Mouse (Mus musculus) midbrain, embryonic 10.5 days (tissue): ENCODE measurements around the gene Spsb3. TPM values are rescaled to one million over a fixed set of nuclear protein-coding genes. Genes with fewer than 3 reads are reported as not detected.

ENCODE experiments used
- DNase-seq: peaks from one replicate; pipeline ENCODE4 v3.0.0-alpha.2; 2017; ENCODE audit warnings: low spot score
- H3K27ac ChIP-seq: fragments of 300-500 bp; sonication (generic); replicated peaks from 2 replicates; pipeline ENCODE4 v1.5.1; 2016; ENCODE audit warnings: mild to moderate bottlenecking
- H3K27me3 ChIP-seq: fragments of 300-500 bp; sonication (generic); 2 replicates; pipeline ENCODE4 v1.6.1; 2016; ENCODE audit warnings: low read depth, mild to moderate bottlenecking; ENCODE audit not compliant: poor library complexity, severe bottlenecking
- H3K36me3 ChIP-seq: fragments of 300-500 bp; sonication (generic); 2 replicates; pipeline ENCODE4 v1.6.1; 2016; ENCODE audit warnings: mild to moderate bottlenecking, moderate library complexity
- H3K4me1 ChIP-seq: fragments of 300-500 bp; sonication (generic); 2 replicates; pipeline ENCODE4 v1.6.1; 2016
- H3K4me3 ChIP-seq: fragments of 300-500 bp; sonication (generic); 2 replicates; pipeline ENCODE4 v1.5.1; 2016; ENCODE audit warnings: mild to moderate bottlenecking, moderate library complexity
- H3K9me3 ChIP-seq: fragments of 300-500 bp; sonication (generic); replicated peaks from 2 replicates; pipeline ENCODE4 v1.6.1; 2016; ENCODE audit warnings: mild to moderate bottlenecking
- WGBS: fragments of 180-500 bp; shearing (Covaris S2); methylation state at CpG from one replicate; pipeline ENCODE4 v1.1.7; 2016; 5-methylcytosine and 5-hydroxymethylcytosine counted together
- polyA plus RNA-seq: library from polyadenylated mRNA; unstranded; fragments of >200 nt; fragmentation: Nextera tagmentation; extraction: Ambion mirVana; gene quantifications from 2 replicates; pipeline ENCODE4 v1.2.1, GENCODE M21; 2016

Spsb3 gene
- polyA plus RNA-seq, 1 experiment from 2014 or later: 46.6 TPM

DNA sequence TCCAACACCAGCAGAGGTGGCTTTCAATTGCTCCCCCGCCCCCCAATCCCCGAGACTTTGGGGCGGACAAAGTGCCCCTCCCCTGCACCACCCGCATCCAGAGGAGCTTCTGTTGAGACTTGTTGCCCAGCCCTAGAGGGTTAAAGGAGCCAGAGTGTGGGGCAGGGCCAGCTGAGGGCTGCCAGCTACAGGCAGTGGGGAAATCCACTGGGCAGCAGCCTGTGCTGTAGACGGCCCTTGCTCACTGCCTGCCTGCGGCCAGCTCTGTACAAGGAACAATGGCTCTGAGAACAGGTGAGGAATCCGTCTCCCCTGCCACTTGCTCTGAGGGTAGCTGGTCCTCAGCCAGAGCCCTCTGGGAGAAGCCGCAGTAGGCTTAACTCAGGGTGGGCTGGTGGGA is 7.9 kb upstream of the Spsb3 start:
- H3K4me3 ChIP-seq: no peak overlapping the region
- DNase-seq: no peak
- peaks cover 12% of the 10 kb centered on the region for H3K4me1 ChIP-seq
- no peaks in the 10 kb centered on the region for H3K9me3 ChIP-seq
- H3K27ac ChIP-seq: peak overlapping the region; percentile 52; the same call in 1 of the 2 replicates
- peaks cover 16% of the 10 kb centered on the region for H3K36me3 ChIP-seq
- H3K27me3 ChIP-seq: no peaks in the 10 kb centered on the region
- WGBS: 76% methylated on average over 8 of the region's 8 CpGs

DNA sequence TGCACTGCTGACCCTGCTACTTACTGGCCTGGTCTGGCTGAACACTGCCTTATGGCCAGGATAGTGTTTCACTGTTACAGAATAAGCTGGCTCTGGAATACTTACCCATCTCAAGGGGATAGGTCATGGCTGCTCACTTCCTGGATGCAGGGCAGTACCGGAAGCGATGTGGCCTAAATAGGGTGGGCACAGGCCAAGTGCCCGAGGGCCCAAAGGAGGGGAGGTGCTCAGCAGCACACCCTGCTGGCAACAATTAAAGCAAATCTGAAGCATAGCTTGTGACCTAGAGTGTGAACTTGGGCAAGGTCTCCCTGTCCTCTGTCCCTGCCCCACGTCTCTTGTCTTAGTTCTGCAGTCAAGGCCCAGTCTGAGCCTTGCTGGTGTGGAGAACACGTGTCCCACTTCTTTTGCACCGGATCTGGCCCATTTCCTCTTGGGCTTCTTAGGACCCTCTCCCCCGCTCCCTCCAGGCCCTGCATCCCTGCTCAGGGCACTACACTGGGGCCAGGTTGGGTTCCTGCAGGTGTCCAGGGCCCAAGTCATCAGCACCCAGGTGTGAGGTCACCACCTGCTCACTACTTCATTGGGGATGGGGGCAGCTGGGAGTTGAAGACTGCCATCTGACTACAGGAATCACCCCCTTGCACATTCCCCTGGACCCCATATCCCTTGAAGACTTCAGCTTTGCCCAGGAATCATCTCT is 4.6 kb upstream of the Spsb3 start:
- peak; percentile 47 for DNase-seq
- Histone ChIP-seq H3K4me3 (no peak overlapping the region), H3K4me1 (peaks cover 22% of the 10 kb centered on the region), H3K9me3 (no peaks in the 10 kb centered on the region), H3K36me3 (peaks cover 28% of the 10 kb centered on the region), H3K27me3 (no peaks in the 10 kb centered on the region), H3K27ac (0 out of 2 replicates have a peak overlapping the region, but pooled peaks have one; percentile 33)
- 54% methylated on average over 7 of the region's 7 CpGs for WGBS

DNA sequence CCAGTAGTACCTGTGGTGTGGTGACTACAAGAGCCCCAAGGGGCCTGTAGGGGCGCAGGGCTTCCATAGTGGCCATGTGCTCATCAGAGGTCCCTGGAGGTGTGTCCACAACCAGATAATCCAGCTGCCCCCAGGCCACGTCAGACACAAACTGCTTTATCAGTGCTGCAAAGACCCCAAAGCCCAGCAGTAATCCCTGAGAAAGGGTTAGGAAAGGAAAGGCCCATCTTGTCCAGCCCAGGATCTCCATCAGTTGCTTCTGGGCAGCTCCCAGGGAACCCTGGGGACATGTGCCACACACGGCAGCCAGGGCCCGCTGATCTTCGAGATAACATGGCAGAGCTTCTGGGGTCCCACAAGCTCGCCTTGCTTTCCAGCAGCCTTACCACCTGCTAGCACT is 2.1 kb upstream of the Spsb3 start:
- H3K4me3 ChIP-seq: peak overlapping the region; percentile 72; the same call in 1 of the 2 replicates
- no peaks in the 10 kb centered on the region for H3K27me3 ChIP-seq
- H3K9me3 ChIP-seq: no peaks in the 10 kb centered on the region
- 86% methylated on average over 6 of the region's 6 CpGs for WGBS
- DNase-seq: no peak
- H3K27ac ChIP-seq: no peak overlapping the region
- peaks cover 37% of the 10 kb centered on the region for H3K36me3 ChIP-seq
- peaks cover 29% of the 10 kb centered on the region for H3K4me1 ChIP-seq

DNA sequence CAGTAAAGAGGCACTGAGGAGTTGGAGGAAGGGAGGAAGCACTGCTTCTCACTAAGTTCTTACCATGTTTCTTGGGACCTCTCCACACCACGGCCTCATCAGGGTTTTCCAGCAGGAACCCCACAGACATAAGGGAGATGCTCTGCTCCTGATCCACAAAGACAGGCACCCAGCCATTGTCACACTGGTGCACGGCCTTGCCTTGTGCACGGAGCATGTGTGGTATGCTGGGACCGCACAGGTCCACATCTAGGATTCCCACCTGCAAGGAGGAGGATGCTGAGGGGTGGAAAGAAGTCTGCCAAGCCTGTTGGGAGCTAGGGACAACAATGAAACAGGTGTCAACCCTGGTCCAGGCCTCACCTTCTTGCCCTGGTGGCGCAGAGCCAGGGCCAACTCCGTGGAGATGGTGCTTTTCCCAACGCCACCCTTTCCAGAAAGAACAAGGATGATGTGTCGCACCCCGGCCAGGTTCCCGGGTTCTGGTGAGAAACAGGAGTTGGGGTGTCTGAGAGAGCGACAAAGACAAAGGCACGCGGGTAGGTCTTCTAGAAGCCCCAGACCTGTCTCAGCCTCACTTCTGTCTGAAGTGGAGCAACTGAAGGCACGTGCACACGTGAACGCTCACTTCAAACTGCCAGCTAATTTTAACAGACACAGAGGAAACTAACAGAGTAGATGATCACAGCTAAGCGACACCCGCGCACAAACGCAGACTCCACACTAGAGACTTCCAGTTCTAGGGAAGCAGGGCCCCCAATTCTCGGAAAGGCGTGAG is 898 bp upstream of the Spsb3 start:
- H3K9me3 ChIP-seq: no peaks in the 10 kb centered on the region
- peaks cover 32% of the 10 kb centered on the region for H3K4me1 ChIP-seq
- H3K27me3 ChIP-seq: no peaks in the 10 kb centered on the region
- 26% methylated on average over 22 of the region's 22 CpGs for WGBS
- H3K27ac ChIP-seq: peak overlapping the region; percentile 66
- H3K36me3 ChIP-seq: peaks cover 49% of the 10 kb centered on the region
- no peak for DNase-seq
- peak overlapping the region; percentile 72 for H3K4me3 ChIP-seq

DNA sequence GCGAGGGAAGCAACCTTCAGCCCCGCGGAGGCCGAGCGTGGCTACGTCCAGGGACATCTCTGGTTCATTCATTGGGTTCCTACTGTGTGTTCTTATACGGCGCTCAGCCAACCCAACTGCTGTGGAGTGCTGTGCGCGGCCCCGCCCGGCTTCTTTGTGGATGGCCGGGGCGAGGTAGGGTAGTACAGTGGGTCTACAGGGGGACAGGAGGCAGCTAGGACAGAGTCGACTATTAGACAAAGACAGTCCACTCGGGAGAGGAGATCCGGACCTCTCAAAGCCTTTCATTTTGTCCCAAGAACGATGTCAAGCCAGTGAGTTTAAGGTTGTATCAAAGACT is 459 bp downstream of the Spsb3 start:
- peak overlapping the region; percentile 81 for H3K27ac ChIP-seq
- WGBS: 2% methylated on average over 18 of the region's 18 CpGs
- H3K27me3 ChIP-seq: no peaks in the 10 kb centered on the region
- H3K9me3 ChIP-seq: no peaks in the 10 kb centered on the region
- peak overlapping the region; percentile 72 for H3K4me3 ChIP-seq
- DNase-seq: no peak
- H3K36me3 ChIP-seq: peaks cover 62% of the 10 kb centered on the region
- H3K4me1 ChIP-seq: peaks cover 32% of the 10 kb centered on the region

DNA sequence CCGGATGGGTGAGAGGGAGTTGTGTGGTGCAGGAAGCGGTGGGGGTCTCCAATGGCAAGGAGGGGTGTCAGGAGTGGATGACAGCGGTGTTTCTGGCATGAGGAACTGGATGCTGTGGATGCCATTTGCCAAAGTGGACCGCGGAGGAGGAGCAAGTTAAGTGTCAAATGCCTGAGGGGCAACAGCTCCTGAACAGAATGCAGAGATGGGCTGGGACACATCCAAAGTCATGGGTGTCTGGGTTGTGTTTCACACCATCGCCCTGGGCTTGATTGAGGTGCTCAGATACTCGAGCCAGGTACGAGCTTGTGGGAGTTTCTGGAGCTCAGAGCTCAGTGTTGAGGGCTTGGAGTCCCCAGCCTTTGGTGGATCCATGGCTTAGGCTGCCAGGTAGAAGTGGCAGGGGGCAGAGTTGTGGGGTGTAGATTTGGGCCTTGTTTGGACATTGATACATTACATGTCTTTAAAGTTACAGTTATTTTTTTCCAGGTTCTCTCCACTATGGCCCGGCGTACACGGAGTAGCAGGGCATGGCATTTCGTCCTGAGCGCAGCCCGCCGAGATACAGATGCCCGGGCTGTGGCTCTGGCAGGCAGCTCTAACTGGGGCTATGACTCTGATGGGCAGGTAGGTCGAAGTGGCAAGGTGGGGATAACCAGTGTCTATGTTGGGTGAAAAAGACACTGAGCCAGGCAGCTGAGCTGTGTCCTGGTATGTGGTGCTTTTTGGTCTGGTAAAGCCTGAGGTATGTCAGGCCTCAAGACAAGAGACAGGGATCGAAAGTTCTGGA is 1.0 kb downstream of the Spsb3 start:
- no peak for DNase-seq
- WGBS: 69% methylated on average over 18 of the region's 18 CpGs
- H3K27ac ChIP-seq: peak overlapping the region; percentile 81

DNA sequence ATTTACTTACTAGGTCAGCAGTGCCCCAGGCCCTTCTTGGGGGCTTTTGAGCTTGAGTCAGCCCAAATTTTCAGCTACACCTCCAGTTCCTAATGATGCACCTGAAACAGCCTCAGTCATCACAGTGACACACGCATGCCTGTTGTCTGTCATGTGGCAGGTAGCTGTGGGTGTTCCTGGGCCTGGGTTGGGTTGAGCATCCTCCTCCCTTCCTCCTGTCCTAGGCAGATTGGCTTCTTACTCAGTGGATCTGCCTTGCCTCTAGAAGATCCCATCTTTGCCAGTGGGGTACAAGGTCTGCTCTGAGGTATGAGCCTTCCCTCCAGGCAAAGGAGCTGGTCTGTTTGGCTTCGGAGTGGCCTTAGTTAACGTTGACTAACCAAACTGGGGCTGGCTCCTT is 2.4 kb downstream of the Spsb3 start:
- peaks cover 37% of the 10 kb centered on the region for H3K4me1 ChIP-seq
- H3K27ac ChIP-seq: no peak overlapping the region
- H3K4me3 ChIP-seq: no peak overlapping the region
- 95% methylated on average over 3 of the region's 3 CpGs for WGBS
- peaks cover 62% of the 10 kb centered on the region for H3K36me3 ChIP-seq
- no peaks in the 10 kb centered on the region for H3K9me3 ChIP-seq
- H3K27me3 ChIP-seq: no peaks in the 10 kb centered on the region
- DNase-seq: no peak

More for the DNA sequence above, 1.0 kb downstream of the Spsb3 start:
- Histone ChIP-seq H3K4me1 (peaks cover 32% of the 10 kb centered on the region), H3K4me3 (peak overlapping the region; percentile 72), H3K27me3 (no peaks in the 10 kb centered on the region), H3K9me3 (no peaks in the 10 kb centered on the region), H3K36me3 (peaks cover 62% of the 10 kb centered on the region)

DNA sequence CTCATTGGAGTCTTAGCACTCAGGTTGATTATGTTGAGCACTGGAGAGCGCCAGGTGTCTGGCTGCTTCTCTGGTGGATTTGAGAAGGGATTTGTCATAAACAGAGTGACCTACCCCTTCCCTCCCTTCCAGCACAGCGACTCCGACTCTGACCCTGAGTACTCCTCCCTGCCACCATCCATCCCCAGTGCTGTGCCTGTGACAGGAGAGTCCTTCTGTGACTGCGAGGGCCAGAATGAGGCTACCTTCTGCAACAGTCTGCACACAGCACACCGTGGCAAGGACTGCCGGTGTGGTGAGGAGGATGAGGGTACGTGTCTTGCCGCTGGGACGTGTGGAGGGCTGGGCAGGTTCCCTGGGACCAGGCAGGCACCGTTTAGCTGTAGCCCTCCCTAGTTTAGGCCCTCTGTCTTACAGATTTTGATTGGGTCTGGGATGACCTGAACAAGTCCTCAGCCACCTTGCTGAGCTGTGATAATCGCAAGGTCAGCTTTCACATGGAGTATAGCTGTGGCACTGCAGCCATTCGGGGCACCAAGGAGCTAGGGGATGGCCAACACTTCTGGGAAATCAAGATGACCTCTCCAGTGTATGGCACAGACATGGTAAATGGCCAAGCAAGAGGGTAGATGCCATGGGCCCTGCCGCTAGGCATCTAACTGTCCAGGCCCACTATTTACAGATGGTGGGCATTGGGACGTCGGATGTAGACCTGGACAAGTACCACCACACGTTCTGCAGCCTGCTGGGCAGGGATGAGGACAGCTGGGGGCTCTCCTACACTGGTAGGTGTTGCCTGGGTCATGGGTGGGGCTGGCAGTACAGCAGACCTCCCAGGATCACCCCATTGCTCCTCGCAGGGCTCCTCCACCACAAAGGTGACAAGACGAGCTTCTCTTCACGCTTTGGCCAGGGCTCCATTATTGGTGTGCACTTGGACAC is 4.0 kb downstream of the Spsb3 start:
- H3K4me3 ChIP-seq: 0 out of 2 replicates have a peak overlapping the region, but pooled peaks have one; percentile 11

DNA sequence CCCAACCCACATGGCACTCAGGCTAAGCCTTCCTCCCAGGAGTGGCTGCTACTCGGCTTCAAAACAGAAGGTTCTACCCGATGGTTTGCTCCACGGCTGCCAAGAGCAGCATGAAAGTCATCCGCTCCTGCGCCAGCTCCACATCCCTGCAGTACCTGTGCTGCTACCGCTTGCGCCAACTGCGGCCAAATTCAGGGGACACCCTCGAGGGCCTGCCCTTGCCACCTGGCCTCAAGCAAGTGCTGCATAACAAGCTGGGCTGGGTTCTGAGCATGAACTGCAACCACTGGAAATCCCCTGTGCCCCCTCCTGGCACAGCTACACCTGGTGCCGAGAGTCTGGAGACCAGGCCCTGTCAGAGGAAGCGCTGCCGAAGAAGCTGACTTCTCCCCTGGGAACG is 4.9 kb downstream of the Spsb3 start:
- H3K4me1 ChIP-seq: peaks cover 44% of the 10 kb centered on the region
- 89% methylated on average over 13 of the region's 13 CpGs for whole genome bisulfite sequencing
- H3K27me3 ChIP-seq: no peaks in the 10 kb centered on the region
- no peak overlapping the region for H3K4me3 ChIP-seq
- H3K36me3 ChIP-seq: peaks cover 53% of the 10 kb centered on the region
- DNase-seq: no peak
- no peak overlapping the region for H3K27ac ChIP-seq
- no peaks in the 10 kb centered on the region for H3K9me3 ChIP-seq

More for the DNA sequence above, 4.0 kb downstream of the Spsb3 start:
- Histone ChIP-seq H3K27me3 (no peaks in the 10 kb centered on the region), H3K9me3 (no peaks in the 10 kb centered on the region), H3K27ac (no peak overlapping the region), H3K4me1 (peaks cover 40% of the 10 kb centered on the region), H3K36me3 (peaks cover 53% of the 10 kb centered on the region)
- no peak for DNase-seq
- WGBS: 90% methylated on average over 19 of the region's 19 CpGs

DNA sequence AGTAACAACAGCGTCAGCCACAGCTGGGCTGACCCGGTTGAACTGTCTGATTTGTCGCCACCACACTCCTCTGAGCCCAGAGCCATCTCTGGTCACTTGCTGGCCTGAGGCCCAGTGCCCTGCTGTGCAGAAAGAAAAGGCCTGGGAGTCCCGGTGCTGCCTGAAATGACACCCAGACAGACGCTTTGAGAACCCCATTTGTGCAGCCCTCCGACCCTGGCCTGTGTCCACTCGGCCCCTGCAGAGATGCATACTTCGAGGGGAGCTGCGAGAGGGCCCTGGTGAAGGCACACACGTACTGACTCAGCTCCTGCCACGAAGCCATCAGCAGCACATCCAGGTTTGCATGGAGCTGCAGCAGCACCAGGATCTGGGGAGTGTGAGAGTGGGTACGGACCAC is 6.3 kb downstream of the Spsb3 start:
- peaks cover 49% of the 10 kb centered on the region for H3K4me1 ChIP-seq
- peaks cover 65% of the 10 kb centered on the region for H3K36me3 ChIP-seq
- H3K4me3 ChIP-seq: peak overlapping the region; percentile 91; the same call in 1 of the 2 replicates
- no peaks in the 10 kb centered on the region for H3K27me3 ChIP-seq
- H3K27ac ChIP-seq: no peak overlapping the region
- no peak for DNase-seq
- no peaks in the 10 kb centered on the region for H3K9me3 ChIP-seq
- WGBS: 92% methylated on average over 12 of the region's 12 CpGs

DNA sequence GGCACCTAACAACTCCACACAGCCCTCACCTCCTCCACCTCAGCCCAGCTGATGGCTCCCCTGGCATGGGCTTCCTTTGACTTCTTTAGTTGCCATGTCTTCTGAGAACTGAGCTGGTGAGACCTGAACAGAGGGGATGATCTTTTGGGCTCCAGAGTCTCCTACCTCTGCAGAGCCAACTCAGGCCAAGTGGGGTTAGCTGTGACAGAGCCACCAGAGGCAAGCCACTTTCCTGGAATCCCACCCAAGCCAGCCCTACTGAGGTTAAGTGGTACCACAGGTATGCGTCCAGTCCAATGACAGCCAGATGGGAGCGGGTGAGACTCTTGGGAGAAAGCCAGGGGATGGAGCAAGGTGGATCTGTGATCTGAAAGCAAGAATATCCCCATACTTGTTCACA is 6.8 kb downstream of the Spsb3 start:
- WGBS: 81% methylated on average over 2 of the region's 2 CpGs
- peak overlapping the region; percentile 91; the same call in 1 of the 2 replicates for H3K4me3 ChIP-seq
- no peak overlapping the region for H3K27ac ChIP-seq
- no peaks in the 10 kb centered on the region for H3K27me3 ChIP-seq
- peaks cover 49% of the 10 kb centered on the region for H3K4me1 ChIP-seq
- H3K9me3 ChIP-seq: no peaks in the 10 kb centered on the region
- peaks cover 70% of the 10 kb centered on the region for H3K36me3 ChIP-seq
- DNase-seq: no peak
